Mouse (Mus musculus) limb, embryonic 10.5 days (tissue): ENCODE results near the gene Actl6a. TPM values are rescaled to one million over a fixed set of nuclear protein-coding genes. Genes with fewer than 3 reads are reported as not detected.

ENCODE experiments used
- DNase-seq: peaks from one replicate; pipeline ENCODE4 v3.0.0-alpha.2; 2017; ENCODE audit warnings: low spot score
- H3K27ac ChIP-seq: fragments of 300-500 bp; sonication (generic); 2 replicates; pipeline ENCODE4 v1.5.1; 2016; ENCODE audit warnings: mild to moderate bottlenecking
- H3K27me3 ChIP-seq: fragments of 300-500 bp; sonication (generic); 2 replicates; pipeline ENCODE4 v1.6.1; 2016; ENCODE audit warnings: low read depth, mild to moderate bottlenecking; ENCODE audit not compliant: poor library complexity, severe bottlenecking
- H3K36me3 ChIP-seq: fragments of 300-500 bp; sonication (generic); 2 replicates; pipeline ENCODE4 v1.6.1; 2016; ENCODE audit warnings: mild to moderate bottlenecking, moderate library complexity
- H3K4me1 ChIP-seq: fragments of 300-500 bp; sonication (generic); 2 replicates; pipeline ENCODE4 v1.6.1; 2016
- H3K4me3 ChIP-seq: fragments of 300-500 bp; sonication (generic); 2 replicates; pipeline ENCODE4 v1.5.1; 2016; ENCODE audit warnings: mild to moderate bottlenecking, moderate library complexity
- H3K9me3 ChIP-seq: fragments of 300-500 bp; sonication (generic); replicated peaks from 2 replicates; pipeline ENCODE4 v1.6.1; 2016; ENCODE audit warnings: mild to moderate bottlenecking
- WGBS: fragments of 180-500 bp; shearing (Covaris S2); methylation state at CpG from one replicate; pipeline ENCODE4 v1.1.7; 2016; 5-methylcytosine and 5-hydroxymethylcytosine counted together
- polyA plus RNA-seq: library from polyadenylated mRNA; unstranded; fragments of >200 nt; fragmentation: Nextera tagmentation; extraction: Ambion mirVana; gene quantifications from 2 replicates; pipeline ENCODE4 v1.2.1, GENCODE M21; 2016

Gene Actl6a
- polyA plus RNA-seq, 1 experiment from 2014 or later, result 278 TPM

DNA sequence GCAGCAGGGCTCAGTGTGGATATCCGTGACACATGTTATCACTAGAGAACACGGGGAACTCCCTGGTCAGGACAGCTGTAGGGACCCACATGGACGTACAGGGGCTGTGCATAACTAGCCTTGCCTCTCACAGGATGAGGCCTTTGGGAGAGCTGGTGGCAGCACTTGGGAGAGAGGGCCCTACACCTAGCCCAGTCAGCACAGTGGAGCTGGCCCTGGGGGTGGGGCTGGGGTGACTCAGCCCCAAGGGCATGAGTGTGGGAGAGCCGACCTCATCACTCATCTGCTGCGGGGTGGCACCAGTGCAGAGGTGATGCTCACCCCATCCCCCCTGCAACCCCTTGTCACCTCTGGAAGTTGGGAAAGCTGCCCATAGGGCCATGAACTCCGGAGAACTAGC, 29.7 kb upstream of the Actl6a start:
- no peak overlapping the region for H3K27ac ChIP-seq
- DNase-seq, result no peak
- no peaks in the 10 kb centered on the region for H3K4me1 ChIP-seq
- 78% methylated on average over 6 of the region's 6 CpGs for WGBS
- H3K9me3 ChIP-seq, result no peaks in the 10 kb centered on the region
- no peaks in the 10 kb centered on the region for H3K36me3 ChIP-seq
- H3K27me3 ChIP-seq, result no peaks in the 10 kb centered on the region
- no peak overlapping the region for H3K4me3 ChIP-seq

DNA sequence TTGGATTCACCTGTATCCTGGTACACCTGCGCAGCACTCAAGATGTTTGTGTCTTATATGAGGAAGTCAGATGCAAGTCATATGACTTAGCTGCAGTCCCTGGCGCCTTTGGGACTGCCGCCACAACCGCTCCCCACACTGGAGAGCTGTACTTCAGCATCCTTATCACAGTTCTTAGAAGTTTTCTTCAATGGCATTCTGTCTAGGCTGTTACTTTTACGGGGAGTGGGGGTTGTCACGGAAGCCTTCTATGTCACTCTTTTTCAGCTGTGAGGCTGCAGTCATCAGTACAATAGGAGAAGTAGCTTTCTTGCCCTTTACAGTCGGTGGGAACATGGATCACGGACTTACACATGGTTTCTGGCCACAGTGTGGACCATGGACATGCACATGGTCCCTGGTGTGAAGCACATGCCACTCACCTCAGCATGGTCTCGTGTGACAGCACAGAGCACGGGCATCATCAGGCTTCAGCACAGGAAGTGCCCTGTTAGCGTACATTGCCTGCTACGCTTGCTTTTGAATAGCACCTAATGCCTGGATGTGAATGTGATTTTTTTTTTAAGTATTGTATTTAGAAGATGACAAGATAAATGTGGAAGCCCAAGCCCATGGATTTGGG, 23.1 kb upstream of the Actl6a start:
- 82% methylated on average over 12 of the region's 12 CpGs for WGBS
- no peak overlapping the region for H3K4me3 ChIP-seq
- no peaks in the 10 kb centered on the region for H3K9me3 ChIP-seq
- no peak for DNase-seq
- H3K27me3 ChIP-seq, result no peaks in the 10 kb centered on the region
- H3K4me1 ChIP-seq, result no peaks in the 10 kb centered on the region
- H3K36me3 ChIP-seq, result no peaks in the 10 kb centered on the region
- H3K27ac ChIP-seq, result no peak overlapping the region

DNA sequence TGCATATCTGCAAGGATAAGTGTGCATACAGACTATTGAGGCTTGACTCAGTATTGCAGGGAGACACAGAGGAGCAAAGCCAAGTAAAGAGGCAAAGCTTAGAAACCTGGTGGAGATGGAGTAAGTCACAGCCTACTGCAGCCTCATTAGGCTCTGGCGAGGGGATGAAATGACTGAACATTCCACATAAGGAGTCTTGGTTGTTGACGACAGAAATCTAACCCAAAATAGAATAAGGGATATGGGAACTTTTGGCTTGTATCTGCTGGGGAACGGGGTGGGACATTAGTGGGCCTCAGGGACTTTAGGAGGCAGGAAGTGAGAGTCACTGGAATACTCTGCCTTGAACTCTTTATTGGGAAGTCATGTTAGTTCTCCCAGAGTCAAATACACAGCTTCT, 21.5 kb upstream of the Actl6a start:
- DNase-seq, result no peak
- Histone ChIP-seq H3K9me3 (no peaks in the 10 kb centered on the region), H3K4me1 (no peaks in the 10 kb centered on the region), H3K27me3 (no peaks in the 10 kb centered on the region), H3K36me3 (no peaks in the 10 kb centered on the region), H3K4me3 (no peak overlapping the region), H3K27ac (no peak overlapping the region)
- 80% methylated on average over 3 of the region's 3 CpGs for WGBS

DNA sequence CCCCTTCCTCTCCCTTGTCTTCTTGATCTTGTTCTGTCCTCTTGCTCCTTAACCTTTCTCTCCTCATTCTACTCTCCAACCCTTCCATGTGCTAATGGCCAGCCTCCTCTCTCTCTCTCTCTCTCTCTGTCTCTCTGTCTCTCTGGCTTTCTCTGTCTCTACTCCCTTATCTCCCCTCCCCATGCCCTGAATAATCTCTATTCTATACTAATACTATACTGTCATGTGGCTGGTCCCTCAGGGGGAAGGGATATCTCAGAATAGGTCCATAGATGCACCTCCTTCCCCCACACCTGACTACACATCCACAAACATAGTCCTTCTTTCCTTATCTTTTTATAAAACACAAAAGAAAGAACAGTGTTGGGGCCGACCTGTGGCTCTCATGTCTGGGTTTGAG, 19.6 kb upstream of the Actl6a start:
- Histone ChIP-seq H3K27me3 (no peaks in the 10 kb centered on the region), H3K4me1 (no peaks in the 10 kb centered on the region), H3K36me3 (no peaks in the 10 kb centered on the region), H3K9me3 (no peaks in the 10 kb centered on the region), H3K4me3 (no peak overlapping the region), H3K27ac (no peak overlapping the region)
- no peak for DNase-seq
- WGBS, result 73% methylated on average over 1 of the region's 1 CpGs

DNA sequence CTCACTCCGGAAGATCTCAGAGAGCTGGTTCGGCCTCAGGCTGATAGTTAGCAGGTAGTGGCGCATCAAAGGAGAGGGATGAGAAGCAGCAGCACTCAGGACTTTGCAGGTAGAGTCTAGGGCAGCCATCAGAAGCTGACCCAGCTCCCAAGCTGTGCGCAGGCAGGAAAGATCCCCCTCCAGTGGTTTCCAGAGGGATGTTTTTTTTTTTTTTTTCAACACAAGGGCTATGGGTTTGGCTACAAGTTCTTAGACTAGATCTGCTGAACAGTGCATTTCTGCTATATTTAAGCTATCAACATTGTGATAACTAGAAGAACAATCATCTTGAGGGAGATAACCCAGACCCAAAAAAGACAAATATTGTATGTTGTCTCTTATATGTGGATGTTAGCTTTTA, 18.9 kb upstream of the Actl6a start:
- no peak for DNase-seq
- H3K4me3 ChIP-seq, result no peak overlapping the region
- no peaks in the 10 kb centered on the region for H3K36me3 ChIP-seq
- 30% methylated on average over 4 of the region's 4 CpGs for WGBS
- no peak overlapping the region for H3K27ac ChIP-seq
- H3K4me1 ChIP-seq, result no peaks in the 10 kb centered on the region
- no peaks in the 10 kb centered on the region for H3K9me3 ChIP-seq
- no peaks in the 10 kb centered on the region for H3K27me3 ChIP-seq

DNA sequence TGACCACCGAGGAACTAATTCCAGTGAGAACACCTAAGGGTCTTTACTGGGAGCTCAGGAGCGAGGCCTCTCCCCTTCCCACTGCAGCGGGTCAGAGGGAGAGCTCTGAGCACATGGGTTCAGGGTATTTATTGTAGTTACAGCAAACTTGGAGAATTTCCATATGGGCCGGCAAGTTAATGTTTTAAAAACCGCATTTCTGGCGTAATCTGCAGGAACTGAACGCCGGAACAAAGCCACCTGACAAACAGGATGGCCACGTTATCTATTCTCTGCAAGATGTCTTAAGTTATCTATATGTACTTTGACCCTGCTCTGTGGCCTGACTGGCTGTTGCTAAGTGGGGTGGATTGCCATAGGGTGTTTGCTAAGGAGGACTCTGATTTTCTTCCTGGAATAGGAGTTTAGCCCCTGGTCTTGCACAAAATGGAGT, 16.5 kb upstream of the Actl6a start:
- Histone ChIP-seq H3K4me1 (no peaks in the 10 kb centered on the region), H3K27ac (no peak overlapping the region), H3K36me3 (no peaks in the 10 kb centered on the region), H3K27me3 (no peaks in the 10 kb centered on the region), H3K4me3 (no peak overlapping the region), H3K9me3 (no peaks in the 10 kb centered on the region)
- 91% methylated on average over 9 of the region's 9 CpGs for WGBS
- no peak for DNase-seq

DNA sequence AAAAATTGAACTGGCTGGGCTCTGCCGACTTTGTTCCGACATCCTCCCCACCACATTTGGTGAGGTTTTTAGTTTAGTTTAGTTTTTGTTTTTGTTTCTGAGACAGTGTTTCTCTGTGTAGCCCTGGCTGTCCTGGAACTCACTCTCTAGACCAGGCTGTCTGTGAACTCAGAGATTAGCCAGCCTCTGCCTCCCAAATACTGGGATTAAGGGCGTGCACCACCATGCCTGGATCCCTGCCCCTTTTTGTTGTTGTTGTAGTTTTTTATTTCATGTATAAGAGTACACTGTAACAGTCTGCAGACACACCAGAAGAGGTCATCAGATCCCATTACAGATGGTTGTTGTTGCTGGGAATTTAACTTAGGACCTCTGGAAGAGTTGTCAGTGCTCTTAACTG, 16.1 kb upstream of the Actl6a start:
- no peak for DNase-seq
- 94% methylated on average over 3 of the region's 3 CpGs for WGBS
- Histone ChIP-seq H3K36me3 (no peaks in the 10 kb centered on the region), H3K27ac (no peak overlapping the region), H3K4me3 (no peak overlapping the region), H3K27me3 (no peaks in the 10 kb centered on the region), H3K4me1 (no peaks in the 10 kb centered on the region), H3K9me3 (no peaks in the 10 kb centered on the region)

DNA sequence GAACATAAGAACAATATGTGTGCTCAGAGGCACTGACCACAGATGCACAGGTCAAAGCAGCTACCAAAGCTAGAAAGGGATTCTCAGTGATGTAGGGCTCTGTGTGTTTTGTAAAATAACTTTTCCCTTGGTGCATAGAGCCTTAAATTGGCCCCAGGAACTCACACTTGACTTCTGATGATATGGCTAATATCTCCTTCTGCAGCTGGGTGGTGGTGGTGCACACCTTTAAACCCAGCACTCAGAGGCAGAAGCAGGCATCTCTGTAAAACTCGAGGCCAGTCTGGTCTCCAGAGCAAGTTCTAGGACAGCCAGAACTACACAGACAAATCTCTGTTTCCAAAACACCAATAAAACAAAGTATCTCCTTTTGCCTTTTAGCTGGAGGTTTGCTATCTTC, 15.2 kb upstream of the Actl6a start:
- DNase-seq, result no peak
- H3K9me3 ChIP-seq, result no peaks in the 10 kb centered on the region
- 57% methylated on average over 1 of the region's 1 CpGs for WGBS
- no peak overlapping the region for H3K27ac ChIP-seq
- H3K4me3 ChIP-seq, result no peak overlapping the region
- no peaks in the 10 kb centered on the region for H3K36me3 ChIP-seq
- no peaks in the 10 kb centered on the region for H3K27me3 ChIP-seq
- H3K4me1 ChIP-seq, result no peaks in the 10 kb centered on the region

DNA sequence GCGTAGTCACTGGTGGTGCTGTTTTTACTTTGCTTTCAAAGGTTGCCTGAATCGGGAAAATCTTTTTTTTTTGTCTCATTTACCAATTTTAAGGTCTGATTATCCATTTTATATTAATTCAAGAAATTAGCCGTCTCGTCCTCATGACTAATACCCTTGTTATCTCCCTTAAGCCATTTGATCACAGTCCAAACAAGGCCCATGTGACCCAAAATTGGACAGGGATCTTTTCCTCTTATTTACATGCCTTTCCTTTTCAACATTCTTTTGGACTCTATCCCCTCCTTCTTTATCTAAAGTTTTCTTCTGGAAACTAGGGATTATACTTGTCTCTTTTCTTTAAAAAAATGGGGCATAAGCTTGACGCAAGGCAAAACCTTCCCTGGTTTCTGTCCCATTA, 14.3 kb upstream of the Actl6a start:
- Histone ChIP-seq H3K4me1 (no peaks in the 10 kb centered on the region), H3K36me3 (no peaks in the 10 kb centered on the region), H3K9me3 (no peaks in the 10 kb centered on the region), H3K27ac (no peak overlapping the region), H3K27me3 (no peaks in the 10 kb centered on the region), H3K4me3 (no peak overlapping the region)
- whole genome bisulfite sequencing, result 82% methylated on average over 5 of the region's 5 CpGs
- DNase-seq, result no peak

DNA sequence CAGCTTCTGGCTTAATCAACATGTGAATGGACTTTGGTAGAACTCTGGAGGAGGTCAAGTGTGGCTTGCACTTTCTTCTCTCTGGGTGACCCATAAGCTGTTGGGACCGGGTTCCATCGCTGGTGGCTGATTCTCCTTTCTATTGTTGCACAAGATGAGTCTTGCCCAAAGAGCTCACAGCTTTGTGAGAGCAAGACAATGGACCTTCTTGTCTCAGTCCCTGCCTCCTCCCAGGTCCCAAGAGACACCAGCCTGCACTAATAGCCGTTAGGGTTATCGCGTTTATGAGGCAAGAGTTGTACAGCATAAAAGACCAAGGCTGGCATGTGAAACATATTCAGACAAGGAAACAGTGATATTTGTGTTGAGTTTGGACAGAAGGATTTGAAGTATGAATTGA, 11.9 kb upstream of the Actl6a start:
- 75% methylated on average over 5 of the region's 5 CpGs for WGBS
- no peaks in the 10 kb centered on the region for H3K9me3 ChIP-seq
- no peaks in the 10 kb centered on the region for H3K36me3 ChIP-seq
- no peaks in the 10 kb centered on the region for H3K27me3 ChIP-seq
- no peak overlapping the region for H3K27ac ChIP-seq
- no peak for DNase-seq
- no peaks in the 10 kb centered on the region for H3K4me1 ChIP-seq
- H3K4me3 ChIP-seq, result no peak overlapping the region

DNA sequence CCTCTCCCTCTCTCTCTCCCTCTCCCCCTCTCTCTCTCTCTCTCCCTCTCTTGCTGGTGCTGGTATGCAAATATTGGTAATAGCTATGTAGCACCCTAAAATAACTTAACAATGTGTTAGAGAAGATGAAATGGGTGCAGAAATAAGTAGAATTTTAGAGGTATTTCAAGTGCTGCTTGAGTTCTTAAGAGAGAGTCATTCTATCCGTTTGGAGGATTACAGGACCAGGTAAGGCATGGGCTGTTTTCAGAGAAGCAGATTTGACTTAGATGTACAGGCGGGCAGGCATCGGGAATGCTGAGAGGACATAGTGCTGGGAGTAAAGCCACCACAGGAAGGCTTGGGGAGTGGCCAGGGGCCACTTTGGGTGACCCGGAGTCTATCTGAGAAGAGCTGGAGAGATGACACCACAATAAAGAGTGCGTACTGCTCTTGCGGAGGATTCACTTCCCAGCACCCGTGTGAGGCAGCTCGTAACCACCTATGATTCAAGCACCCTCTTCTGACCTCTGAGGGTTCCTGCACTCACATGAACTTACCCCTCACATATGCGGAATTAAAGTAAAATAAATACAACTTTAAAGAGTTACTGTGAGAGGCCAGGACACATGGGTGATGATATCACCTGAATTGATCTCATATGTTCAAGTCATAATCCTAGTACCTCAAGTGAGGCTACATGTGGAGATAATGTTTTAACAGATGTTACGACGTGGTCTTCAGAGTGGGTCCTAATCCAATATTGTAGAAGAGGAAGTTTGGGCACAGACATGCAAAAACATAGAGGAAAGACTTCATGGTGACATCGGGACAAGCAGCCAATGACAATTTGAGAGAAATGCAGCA, 11.1 kb upstream of the Actl6a start:
- Histone ChIP-seq H3K27ac (no peak overlapping the region), H3K36me3 (no peaks in the 10 kb centered on the region), H3K4me3 (no peak overlapping the region), H3K4me1 (no peaks in the 10 kb centered on the region), H3K9me3 (no peaks in the 10 kb centered on the region), H3K27me3 (no peaks in the 10 kb centered on the region)
- no peak for DNase-seq
- WGBS, result 78% methylated on average over 12 of the region's 12 CpGs

DNA sequence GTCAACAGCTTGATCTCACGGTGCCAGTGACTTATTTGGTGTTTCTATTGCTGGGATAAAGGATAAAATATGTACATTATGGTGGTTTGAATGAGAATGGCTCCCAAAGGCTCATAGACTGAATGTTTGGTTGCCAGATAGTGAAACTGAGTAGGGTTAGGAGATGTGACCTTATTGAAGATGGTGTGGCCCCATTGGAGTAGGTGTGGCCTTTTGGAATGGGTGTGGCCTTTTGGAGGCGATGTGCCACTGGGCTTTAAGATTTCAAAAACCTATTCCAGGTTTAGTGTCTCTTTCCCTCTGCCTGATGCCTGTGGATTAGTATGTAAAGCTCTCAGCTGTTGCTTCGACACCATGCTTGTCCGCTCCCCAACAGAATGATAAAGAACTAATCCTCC, 10.5 kb upstream of the Actl6a start:
- WGBS, result 88% methylated on average over 4 of the region's 4 CpGs
- H3K9me3 ChIP-seq, result no peaks in the 10 kb centered on the region

DNA sequence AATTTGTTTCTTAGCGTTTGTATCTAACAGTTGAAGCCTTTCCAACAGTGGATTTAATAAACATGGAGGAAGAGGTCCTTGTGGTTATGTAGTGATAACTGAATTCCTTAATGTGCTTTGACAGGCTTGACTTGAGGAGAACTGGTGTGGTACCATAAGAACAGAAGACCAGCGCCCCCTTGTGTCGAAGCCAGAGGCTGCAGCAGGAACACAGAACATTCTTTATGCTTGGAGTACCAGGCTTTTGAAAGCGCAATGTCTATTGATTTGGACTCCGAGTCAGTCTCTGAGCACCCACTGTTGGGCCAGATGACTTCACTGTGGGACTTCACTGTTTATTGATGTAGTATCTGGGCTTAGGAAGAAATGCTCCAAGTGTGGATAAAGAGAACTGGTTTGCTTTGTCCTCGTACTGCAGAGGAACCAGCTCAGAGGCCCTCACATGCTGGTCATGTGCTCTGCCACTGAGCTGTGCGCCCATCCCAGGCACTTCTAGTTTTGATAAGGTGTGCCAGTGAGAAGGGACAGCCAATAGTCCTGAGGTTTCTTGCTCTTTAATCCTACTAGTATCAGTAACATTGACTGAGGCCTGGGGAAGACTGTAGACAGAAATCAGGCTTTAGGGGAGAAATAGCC, 7.8 kb upstream of the Actl6a start:
- 50% methylated on average over 7 of the region's 7 CpGs for WGBS
- H3K27ac ChIP-seq, result no peak overlapping the region
- H3K36me3 ChIP-seq, result no peaks in the 10 kb centered on the region
- no peaks in the 10 kb centered on the region for H3K27me3 ChIP-seq
- peak; percentile 91 for DNase-seq
- no peaks in the 10 kb centered on the region for H3K9me3 ChIP-seq
- no peak overlapping the region for H3K4me3 ChIP-seq
- no peaks in the 10 kb centered on the region for H3K4me1 ChIP-seq

More for the DNA sequence above, 10.5 kb upstream of the Actl6a start:
- Histone ChIP-seq H3K4me1 (no peaks in the 10 kb centered on the region), H3K4me3 (no peak overlapping the region), H3K27ac (no peak overlapping the region), H3K27me3 (no peaks in the 10 kb centered on the region), H3K36me3 (no peaks in the 10 kb centered on the region)
- DNase-seq, result no peak
